Mouse (Mus musculus) left cerebral cortex, adult 11 months (tissue): Measurements from ENCODE around the gene Fam89b.

Experiments used
- DNase-seq: peaks from one replicate; pipeline ENCODE4 v3.0.0; 2022; ENCODE audit warnings: low spot score

The Fam89b gene

GRCm38 (mm10) chr19:5739446-5739845 is 10.0 kb upstream of the Fam89b start:
- no peak for DNase-seq

- no peak for DNase-seq
These were observed 4.9 kb upstream of the Fam89b start for GRCm38 (mm10) chr19:5734325-5734724.

GRCm38 (mm10) chr19:5731264-5731978 is 2.0 kb upstream of the Fam89b start:
- peak; percentile 90 for DNase-seq

GRCm38 (mm10) chr19:5730314-5731186 is 1.1 kb upstream of the Fam89b start:
- no peak for DNase-seq

GRCm38 (mm10) chr19:5728631-5729443 is 616 bp downstream of the Fam89b start:
- no peak for DNase-seq

GRCm38 (mm10) chr19:5727701-5728100 is 1.8 kb downstream of the Fam89b start:
- DNase-seq = peak; percentile 74

GRCm38 (mm10) chr19:5726961-5727578 is 2.4 kb downstream of the Fam89b start:
- no peak for DNase-seq

GRCm38 (mm10) chr19:5725767-5726515 is 3.5 kb downstream of the Fam89b start, which contains the start of gene Ehbp1l1:
TSS of gene Ehbp1l1 (minus strand) at chr19:5726317.
- no peak for DNase-seq

GRCm38 (mm10) chr19:5725029-5725707 is 4.3 kb downstream of the Fam89b start:
- no peak for DNase-seq

- no peak for DNase-seq
These were observed 4.9 kb downstream of the Fam89b start for GRCm38 (mm10) chr19:5724549-5724941.

- DNase-seq = no peak
These were observed 5.4 kb downstream of the Fam89b start for GRCm38 (mm10) chr19:5723934-5724548.

- DNase-seq = no peak
These were observed 6.5 kb downstream of the Fam89b start for GRCm38 (mm10) chr19:5722848-5723425.

- no peak for DNase-seq
These were observed 8.2 kb downstream of the Fam89b start for GRCm38 (mm10) chr19:5721233-5721632.

- DNase-seq = no peak
These were observed 12.5 kb downstream of the Fam89b start for GRCm38 (mm10) chr19:5716955-5717354.

GRCm38 (mm10) chr19:5715793-5716688 is 13.4 kb downstream of the Fam89b start:
- DNase-seq = no peak

GRCm38 (mm10) chr19:5713730-5714129 is 15.7 kb downstream of the Fam89b start:
- no peak for DNase-seq

- no peak for DNase-seq
These were observed 16.2 kb downstream of the Fam89b start for GRCm38 (mm10) chr19:5713255-5713654.

GRCm38 (mm10) chr19:5711907-5712460 is 17.5 kb downstream of the Fam89b start:
- no peak for DNase-seq
